Mouse (Mus musculus) neutrophil, adult 65 days (primary cell): ENCODE measurements around the gene Hrasls. TPM values are rescaled to one million over a fixed set of nuclear protein-coding genes. Genes with fewer than 3 reads are reported as not detected.

ENCODE experiments used
- total RNA-seq: library from RNA; stranded (reverse); gene quantifications from 2 replicates; pipeline ENCODE4 v1.2.4, GENCODE M21; 2023

Hrasls gene
- not detected in 2 replicates for total RNA-seq

GRCm38 (mm10) chr16:29209605-29210411 lies at the start of gene Hrasls:
TSS of gene Hrasls (plus strand) at chr16:29209695.

Other genes starting within 250 kb of the Hrasls start
- not detected in 2 replicates for gene Atp13a5, start 169.0 kb downstream of the Hrasls start, total RNA-seq